Mouse (Mus musculus) brain, embryonic 14.5 days (tissue): ENCODE data around the gene Grb2.

Experiments
- CTCF ChIP-seq: fragments of 200-500 bp; IDR thresholded peaks from 2 replicates; pipeline ENCODE4 v1.5.1; 2012; ENCODE audit warnings: inconsistent platforms, mild to moderate bottlenecking, moderate library complexity, borderline replicate concordance; ENCODE audit not compliant: insufficient read depth, insufficient read length; ENCODE audit errors: extremely low read depth
- POLR2A ChIP-seq: fragments of 200-500 bp; IDR thresholded peaks from 2 replicates; pipeline ENCODE4 v1.6.1; 2012; ENCODE audit warnings: mild to moderate bottlenecking, inconsistent platforms, borderline replicate concordance; ENCODE audit not compliant: poor library complexity, insufficient read depth, insufficient read length, severe bottlenecking; ENCODE audit errors: extremely low read depth

DNA sequence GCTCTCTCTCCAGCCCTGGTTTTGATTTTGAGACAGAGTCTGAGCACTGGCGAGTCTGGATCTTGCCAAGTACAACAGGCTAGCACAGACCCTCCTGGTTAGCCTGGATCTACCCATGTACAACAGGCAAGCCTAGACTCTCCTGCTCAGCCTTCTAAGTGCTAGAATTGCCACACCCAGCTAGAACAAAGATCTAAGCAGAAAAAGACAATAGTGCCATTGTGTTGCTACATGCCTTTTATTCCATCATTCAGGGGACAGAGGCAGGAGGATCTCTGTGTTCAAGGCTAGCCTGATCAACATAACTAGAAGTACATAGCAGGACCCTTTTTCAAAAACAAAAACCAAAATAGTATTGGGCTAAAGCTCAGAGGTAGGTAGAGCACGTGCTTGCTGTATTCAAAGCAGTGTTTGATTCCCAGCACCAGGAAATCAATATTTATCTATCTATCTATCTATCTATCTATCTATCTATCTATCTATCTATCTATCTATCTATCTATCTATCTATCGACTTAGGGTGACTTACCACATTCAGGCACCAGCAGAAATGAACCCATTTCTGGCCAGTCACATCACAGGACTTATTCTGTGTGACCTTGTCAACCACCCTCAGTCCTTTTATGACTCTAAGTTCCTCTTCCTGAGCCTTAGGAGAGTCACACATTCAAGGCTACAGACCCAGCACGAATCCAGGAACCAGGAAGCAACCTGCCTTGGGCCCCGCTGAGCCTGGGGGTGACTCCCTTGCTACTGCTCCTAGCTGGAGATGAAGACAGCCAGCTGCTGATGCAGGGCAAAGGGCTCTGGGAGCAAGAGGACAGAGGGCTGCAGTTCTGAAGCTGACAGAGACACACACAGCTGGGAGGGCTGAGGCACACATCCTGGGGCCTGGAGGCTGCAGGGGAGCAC, 69.6 kb downstream of the Grb2 start:
- TF ChIP-seq CTCF (no peak), POLR2A (no peak)
